Mouse (Mus musculus) gastrocnemius, postnatal 10 days (tissue): ENCODE results near the gene Sstr4. TPM values are rescaled to one million over a fixed set of nuclear protein-coding genes. Genes with fewer than 3 reads are reported as not detected.

Experiments used
- DNase-seq: peaks from one replicate; pipeline ENCODE4 v3.0.0; 2021; ENCODE audit warnings: mixed read lengths
- total RNA-seq, 2 experiments: library from RNA; stranded (reverse); gene quantifications; 2 replicates each; pipeline ENCODE4 v1.2.3; 2021

Gene Sstr4
- total RNA-seq, 2 experiments from 2014 or later: 0.38 to 0.72 TPM

DNA sequence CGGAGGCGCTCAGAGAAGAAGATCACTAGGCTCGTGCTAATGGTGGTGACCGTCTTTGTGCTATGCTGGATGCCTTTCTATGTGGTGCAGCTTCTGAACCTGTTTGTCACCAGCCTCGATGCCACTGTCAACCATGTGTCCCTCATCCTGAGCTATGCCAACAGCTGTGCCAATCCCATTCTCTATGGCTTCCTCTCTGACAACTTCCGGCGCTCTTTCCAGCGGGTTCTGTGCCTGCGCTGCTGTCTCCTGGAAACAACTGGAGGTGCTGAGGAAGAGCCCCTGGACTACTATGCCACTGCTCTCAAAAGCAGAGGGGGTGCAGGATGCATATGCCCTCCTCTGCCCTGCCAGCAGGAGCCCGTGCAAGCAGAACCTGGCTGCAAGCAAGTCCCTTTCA lies 1.1 kb downstream of the Sstr4 start:
- no peak for DNase-seq

DNA sequence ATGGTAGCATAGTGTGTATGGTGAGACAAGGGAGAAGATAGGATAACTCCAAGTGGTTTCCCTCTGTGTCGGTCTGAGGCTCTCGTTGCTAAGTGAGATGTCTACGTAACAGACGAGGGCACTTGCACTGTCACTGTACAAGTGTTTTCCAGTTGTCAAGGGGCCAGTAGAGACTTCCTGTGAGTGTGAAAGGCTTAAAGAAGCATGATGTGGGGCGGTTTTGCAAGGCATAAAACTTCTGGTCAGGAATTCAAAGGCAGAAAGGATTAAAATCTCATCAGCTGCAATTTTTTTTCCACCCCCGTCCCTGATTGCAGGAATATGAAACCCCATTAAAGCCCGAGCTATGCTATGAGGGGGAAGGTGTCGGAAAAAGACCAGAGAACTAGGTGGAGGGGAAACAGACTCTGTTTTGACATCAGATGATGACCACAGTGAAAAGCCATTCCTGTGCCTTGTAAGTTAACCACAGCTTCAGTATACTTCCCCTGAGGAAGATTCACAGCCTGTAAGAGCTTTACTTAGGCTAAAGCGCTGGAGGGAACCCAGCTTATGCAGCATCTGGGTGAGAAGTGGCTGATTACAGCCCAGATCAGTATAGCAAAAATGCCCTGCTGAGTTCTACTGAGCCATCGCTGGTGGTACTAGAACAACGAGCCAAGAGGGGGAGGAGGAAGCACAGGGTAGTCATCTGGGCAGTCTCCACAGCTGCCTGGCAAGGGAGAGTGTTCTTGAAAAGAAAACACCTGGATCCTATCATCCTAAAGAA lies 2.1 kb downstream of the Sstr4 start:
- DNase-seq: no peak

DNA sequence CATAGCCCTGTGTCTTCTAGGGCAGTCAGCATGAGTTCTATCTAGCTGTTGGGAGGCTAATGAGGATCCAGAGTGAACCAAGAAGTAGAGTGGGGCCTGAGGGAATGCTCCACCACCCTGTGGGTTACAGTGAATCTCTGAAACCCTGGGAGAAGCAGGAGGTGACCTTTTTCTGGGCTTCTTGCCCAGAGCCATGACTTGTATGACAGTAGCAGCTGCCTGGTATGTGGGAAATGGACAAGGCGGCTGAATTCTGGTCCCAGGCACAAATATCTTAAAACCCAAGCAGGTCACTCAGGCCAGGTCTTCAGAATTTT lies 2.6 kb downstream of the Sstr4 start:
- peak; percentile 36 for DNase-seq

- DNase-seq: no peak
Measured at GRCm38 (mm10) chr2:148398901-148399685, 3.9 kb downstream of the Sstr4 start.

- no peak for DNase-seq
Measured at GRCm38 (mm10) chr2:148402227-148402626, 7.1 kb downstream of the Sstr4 start.

DNA sequence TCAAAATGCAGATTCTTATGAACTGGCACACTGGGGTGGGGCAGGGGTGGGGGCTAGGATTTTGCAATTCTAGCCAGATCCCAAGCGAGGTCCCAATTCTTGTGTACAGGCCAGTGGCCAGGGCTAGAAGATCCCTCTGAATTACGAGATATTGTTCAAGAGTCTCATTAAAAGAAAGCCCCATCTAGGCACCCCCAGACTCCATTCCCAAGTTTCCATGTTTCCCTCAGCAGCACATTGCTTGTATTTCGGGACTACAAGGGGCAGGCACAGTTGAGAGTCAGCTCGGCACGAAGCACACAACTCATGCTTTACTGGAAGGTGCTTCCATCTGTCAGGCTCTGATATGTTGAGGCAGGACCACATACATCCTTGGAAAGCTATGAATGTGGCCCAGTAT lies 9.8 kb downstream of the Sstr4 start:
- no peak for DNase-seq

- DNase-seq: peak; percentile 18
Measured at GRCm38 (mm10) chr2:148406160-148406970, 11.2 kb downstream of the Sstr4 start.

GRCm38 (mm10) chr2:148406971-148407869 lies 12.1 kb downstream of the Sstr4 start:
- peak; percentile 58 for DNase-seq

- peak; percentile 56 for DNase-seq
Measured at GRCm38 (mm10) chr2:148407870-148408760, 13.0 kb downstream of the Sstr4 start, which contains the start of gene Thbd. Gene Thbd, minus strand, starts transcription at chr2:148408188.

- DNase-seq: no peak
Measured at GRCm38 (mm10) chr2:148408761-148409120, 13.6 kb downstream of the Sstr4 start.

DNA sequence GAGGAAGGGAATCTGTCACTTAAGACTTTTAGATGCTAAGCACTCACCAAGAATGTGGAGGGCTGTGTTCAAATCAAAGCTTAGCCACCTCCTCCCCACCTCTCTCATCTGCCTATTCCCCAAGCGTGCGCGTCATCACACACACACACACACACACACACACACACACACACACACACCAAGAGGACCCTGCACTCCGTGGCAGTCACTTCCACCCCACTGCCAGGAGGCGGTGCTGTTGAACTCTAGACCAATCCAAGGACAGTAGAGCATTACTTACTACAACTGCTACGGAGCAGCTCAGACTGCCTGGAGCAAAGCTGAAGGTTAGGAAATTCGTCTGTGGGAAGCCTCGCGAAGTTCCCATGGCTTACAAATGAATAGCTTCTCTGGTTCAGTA lies 14.0 kb downstream of the Sstr4 start:
- peak; percentile 79 for DNase-seq

DNA sequence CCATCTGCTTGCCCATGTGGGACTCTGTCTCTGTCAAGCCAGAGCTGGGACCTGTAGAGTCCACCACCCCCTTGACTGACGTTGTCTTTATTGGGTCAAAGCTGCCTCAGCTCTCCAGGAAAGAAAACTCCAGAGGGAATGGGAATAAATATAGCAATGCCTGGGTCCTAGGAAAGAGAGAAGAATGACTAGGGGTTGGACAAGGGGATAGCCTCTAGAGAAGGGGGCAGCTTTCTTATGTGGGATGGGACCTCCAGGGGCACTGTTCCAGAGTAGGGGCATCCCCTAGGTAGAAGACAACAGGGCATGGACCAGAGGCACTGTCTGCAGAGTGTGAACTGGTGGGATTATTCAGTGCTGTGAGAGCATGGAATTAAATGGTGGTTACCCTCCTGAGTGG lies 14.7 kb downstream of the Sstr4 start:
- DNase-seq: no peak

GRCm38 (mm10) chr2:148419151-148419550 lies 24.0 kb downstream of the Sstr4 start:
- DNase-seq: no peak

- DNase-seq: no peak
Measured at GRCm38 (mm10) chr2:148419776-148420175, 24.6 kb downstream of the Sstr4 start.

DNA sequence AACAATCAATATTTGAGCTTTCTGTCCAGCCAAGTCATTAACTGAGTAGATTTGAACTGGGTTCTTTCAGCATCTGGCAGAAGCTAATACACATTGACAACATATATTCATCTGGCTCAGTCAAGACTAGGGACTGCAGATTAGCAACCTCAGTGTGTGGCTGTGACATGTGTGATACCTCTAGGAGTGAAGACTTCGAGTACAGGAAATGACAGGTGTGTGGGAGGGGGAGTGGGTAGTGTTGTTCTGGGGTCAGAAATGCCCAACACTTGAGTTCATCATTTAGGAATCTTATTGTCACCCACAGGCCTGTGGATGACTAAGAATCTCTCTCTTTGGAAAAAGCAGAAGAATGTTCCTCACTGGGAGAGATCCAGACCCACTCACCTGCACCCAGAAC lies 26.0 kb downstream of the Sstr4 start:
- no peak for DNase-seq

DNA sequence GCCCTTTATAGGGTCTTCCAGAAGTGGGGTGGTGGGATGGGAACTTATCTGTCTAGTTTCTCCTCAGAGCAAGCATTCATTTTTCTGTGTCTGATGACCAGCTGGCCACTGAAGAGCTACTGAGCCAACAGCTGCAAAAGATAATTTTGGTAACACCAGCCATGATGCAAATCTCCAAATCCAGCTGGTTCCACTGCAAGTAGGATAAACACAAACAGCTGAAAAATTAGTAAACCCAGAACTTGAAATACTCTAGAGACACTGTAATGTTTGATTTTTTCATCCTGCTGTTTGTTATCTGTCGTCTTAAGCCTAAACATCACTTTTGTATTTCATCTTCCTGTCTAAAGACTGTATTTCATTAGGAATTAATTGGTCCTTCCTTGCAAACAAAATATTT lies 26.6 kb downstream of the Sstr4 start:
- no peak for DNase-seq

- DNase-seq: no peak
Measured at GRCm38 (mm10) chr2:148425709-148426382, 30.7 kb downstream of the Sstr4 start.

DNA sequence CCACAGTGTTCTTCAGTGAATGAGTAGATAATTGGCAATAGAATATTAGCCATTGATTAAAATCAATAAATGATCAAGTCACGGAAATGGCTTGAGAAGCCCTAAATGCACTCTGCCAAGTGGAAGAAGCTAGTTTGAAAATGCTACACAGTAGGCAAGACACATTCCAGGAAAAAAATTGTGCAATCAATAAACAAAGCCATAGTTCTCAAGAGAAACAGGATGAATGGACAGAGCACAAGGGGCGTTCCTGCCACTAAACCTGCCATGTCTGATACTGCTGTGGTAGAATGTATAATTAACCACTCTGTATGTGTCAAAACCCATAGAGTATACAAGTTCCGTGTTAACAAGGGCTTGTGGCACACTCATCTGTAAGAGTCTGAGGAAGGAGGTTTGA lies 32.4 kb downstream of the Sstr4 start:
- no peak for DNase-seq

DNA sequence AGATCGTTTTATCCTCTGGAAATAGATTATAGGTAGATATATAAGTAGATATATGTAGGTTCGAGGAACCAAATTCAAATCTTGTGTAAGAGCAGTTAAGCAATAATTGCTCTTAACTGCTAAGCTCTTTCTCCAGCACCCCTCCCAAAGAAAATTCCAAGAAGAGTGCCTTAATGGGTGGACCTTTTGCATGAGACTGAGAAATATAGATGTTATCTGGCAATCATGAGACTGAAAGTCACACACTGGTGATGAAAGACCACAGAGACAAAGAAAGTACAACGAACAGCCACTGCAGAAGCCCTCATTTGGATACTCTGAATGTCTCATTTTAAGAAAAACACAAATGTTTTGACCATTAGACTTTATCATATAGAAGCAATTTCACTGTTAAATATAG lies 33.4 kb downstream of the Sstr4 start:
- no peak for DNase-seq

GRCm38 (mm10) chr2:148429001-148429505 lies 33.9 kb downstream of the Sstr4 start:
- DNase-seq: no peak
